Mouse (Mus musculus) heart, postnatal 0 days (tissue): Measurements from ENCODE around the gene Dcpp3. TPM values are rescaled to one million over a fixed set of nuclear protein-coding genes. Genes with fewer than 3 reads are reported as not detected.
"Not testable (repeated sequence)": the region's sequence is repeated elsewhere in the genome, so short reads cannot be mapped to it uniquely, and the experiment has no call there.

Source experiments
- ATAC-seq: fragments of 200-750 bp; cut with Nextera tagmentation; 2 replicates; pipeline ENCODE4 v1.8.0; 2017; ENCODE audit warnings: low read depth, moderate number of reproducible peaks, moderate library complexity; ENCODE audit not compliant: insufficient read depth
- DNase-seq: peaks from one replicate; pipeline ENCODE4 v3.0.0-alpha.2; 2016; ENCODE audit warnings: low spot score
- H3K27ac ChIP-seq: fragments of 300-500 bp; sonication (generic); 2 replicates; pipeline ENCODE4 v1.5.1; 2014; ENCODE audit warnings: low read depth, mild to moderate bottlenecking
- H3K27me3 ChIP-seq: fragments of 300-500 bp; sonication (generic); 2 replicates; pipeline ENCODE4 v1.6.1; 2014; ENCODE audit warnings: low read length, mixed read lengths; ENCODE audit not compliant: control insufficient read depth, insufficient read depth
- H3K36me3 ChIP-seq: fragments of 300-500 bp; sonication (generic); replicated peaks from 2 replicates; pipeline ENCODE4 v1.6.1; 2014; ENCODE audit warnings: low read length, mixed read lengths; ENCODE audit not compliant: control insufficient read depth, insufficient read depth
- H3K4me1 ChIP-seq: fragments of 300-500 bp; sonication (generic); 2 replicates; pipeline ENCODE4 v1.6.1; 2014; ENCODE audit warnings: antibody characterized with exemption; ENCODE audit not compliant: control insufficient read depth, insufficient read depth
- H3K4me2 ChIP-seq: fragments of 300-500 bp; sonication (generic); 2 replicates; pipeline ENCODE4 v1.6.1; 2014; ENCODE audit warnings: low read depth, mild to moderate bottlenecking, low read length, moderate library complexity
- H3K4me3 ChIP-seq: fragments of 300-500 bp; sonication (generic); 2 replicates; pipeline ENCODE4 v1.5.1; 2014; ENCODE audit warnings: low read depth, low read length
- H3K9ac ChIP-seq: fragments of 300-500 bp; sonication (generic); replicated peaks from 2 replicates; pipeline ENCODE4 v1.6.1; 2014; ENCODE audit warnings: low read depth, low read length, mixed read lengths
- H3K9me3 ChIP-seq: fragments of 300-500 bp; sonication (generic); replicated peaks from 2 replicates; pipeline ENCODE4 v1.6.1; 2016; ENCODE audit warnings: low read length; ENCODE audit not compliant: control insufficient read depth
- CTCF ChIP-seq: IDR thresholded peaks from 2 replicates; pipeline ENCODE4 v1.5.1; 2016; ENCODE audit warnings: antibody characterized with exemption, control low read depth, low read depth
- EP300 ChIP-seq: IDR thresholded peaks from 2 replicates; pipeline ENCODE4 v1.6.1; 2016; ENCODE audit warnings: antibody characterized with exemption, low read depth
- WGBS: fragments of 180-500 bp; shearing (Covaris S2); extraction: QIAGEN DNeasy Blood & Tissue Kit; methylation state at CpG from one replicate; pipeline ENCODE4 v1.1.7; 2014; 5-methylcytosine and 5-hydroxymethylcytosine counted together
- polyA plus RNA-seq: library from polyadenylated mRNA; unstranded; fragments of >200 nt; fragmentation: Nextera tagmentation; extraction: Ambion mirVana; gene quantifications from 2 replicates; pipeline ENCODE4 v1.2.1, GENCODE M21; 2015
- total RNA-seq: library from RNA; depleted of rRNA; stranded (reverse); fragments of >200 nt; gene quantifications from 2 replicates; pipeline ENCODE4 v1.2.3, GENCODE M21; 2014; ENCODE audit warnings: low replicate concordance; rRNA removed

The Dcpp3 gene
- total RNA-seq (not detected in 2 replicates), polyA plus RNA-seq (not detected in 2 replicates)

- DNase-seq, H3K4me1 ChIP-seq, H3K9ac ChIP-seq, H3K4me3 ChIP-seq, ATAC-seq, H3K4me2 ChIP-seq, H3K9me3 ChIP-seq, H3K36me3 ChIP-seq, H3K27me3 ChIP-seq, H3K27ac ChIP-seq: not testable (repeated sequence)
- WGBS = 37% methylated on average over 4 of the region's 4 CpGs
Observed at GRCm38 (mm10) chr17:23917158-23917557, at the start of gene Dcpp3. TSS of gene Dcpp3 (plus strand) at chr17:23917458.

GRCm38 (mm10) chr17:23867756-23868155, 49.5 kb upstream of the Dcpp3 start, which contains the start of gene Prss21:
TSS of gene Prss21 (plus strand) at chr17:23868056.
- DNase-seq = no peak
- no peaks in the 10 kb centered on the region for H3K36me3 ChIP-seq
- H3K4me1 ChIP-seq = no peaks in the 10 kb centered on the region
- TF ChIP-seq EP300 (no peak), CTCF (no peak)
- H3K4me2 ChIP-seq = no peak within 1 kb of the TSS
- no peak within 1 kb of the TSS for H3K9ac ChIP-seq
- no peak for ATAC-seq
- H3K27me3 ChIP-seq = no peaks in the 10 kb centered on the region
- 86% methylated on average over 15 of the region's 15 CpGs for whole genome bisulfite sequencing
- no peak within 1 kb of the TSS for H3K4me3 ChIP-seq
- no peak within 1 kb of the TSS for H3K27ac ChIP-seq
- no peaks in the 10 kb centered on the region for H3K9me3 ChIP-seq

- TF ChIP-seq CTCF (no peak), EP300 (no peak)
- WGBS = 80% methylated on average over 11 of the region's 11 CpGs
Observed at GRCm38 (mm10) chr17:23868513-23868912, 48.7 kb upstream of the Dcpp3 start.

GRCm38 (mm10) chr17:23873884-23874856, 43.1 kb upstream of the Dcpp3 start:
- no peaks in the 10 kb centered on the region for H3K36me3 ChIP-seq
- H3K4me2 ChIP-seq = no peak overlapping the region
- no peak overlapping the region for H3K27ac ChIP-seq
- no peaks in the 10 kb centered on the region for H3K9me3 ChIP-seq
- TF ChIP-seq CTCF (peak; percentile 77), EP300 (no peak)
- 43% methylated on average over 8 of the region's 8 CpGs for WGBS
- H3K4me3 ChIP-seq = no peak overlapping the region
- no peaks in the 10 kb centered on the region for H3K27me3 ChIP-seq
- peak; percentile 41 for DNase-seq
- no peak overlapping the region for H3K9ac ChIP-seq
- H3K4me1 ChIP-seq = no peaks in the 10 kb centered on the region
- ATAC-seq = peak; percentile 63; the same call in 1 of the 2 replicates

More at GRCm38 (mm10) chr17:23868513-23868912, 48.7 kb upstream of the Dcpp3 start:
- no peaks in the 10 kb centered on the region for H3K27me3 ChIP-seq
- H3K36me3 ChIP-seq = no peaks in the 10 kb centered on the region
- DNase-seq (no peak), ATAC-seq (no peak)
- H3K9ac ChIP-seq = no peak overlapping the region
- no peak overlapping the region for H3K4me3 ChIP-seq
- H3K4me2 ChIP-seq = no peak overlapping the region
- H3K4me1 ChIP-seq = no peaks in the 10 kb centered on the region
- no peaks in the 10 kb centered on the region for H3K9me3 ChIP-seq
- H3K27ac ChIP-seq = no peak overlapping the region

- Histone ChIP-seq H3K4me2 (no peak overlapping the region), H3K4me1 (no peaks in the 10 kb centered on the region), H3K9ac (no peak overlapping the region), H3K27ac (no peak overlapping the region), H3K27me3 (no peaks in the 10 kb centered on the region), H3K4me3 (no peak overlapping the region), H3K9me3 (no peaks in the 10 kb centered on the region), H3K36me3 (no peaks in the 10 kb centered on the region)
- WGBS = 49% methylated on average over 3 of the region's 3 CpGs
- DNase-seq = no peak
- TF ChIP-seq EP300 (no peak), CTCF (no peak)
- no peak for ATAC-seq
Observed at GRCm38 (mm10) chr17:23876741-23877140, 40.5 kb upstream of the Dcpp3 start.
